Mouse (Mus musculus): ENCODE results near the gene Zfp866.

GRCm38 (mm10) chr8:69794901-69795300 is 3.9 kb upstream of the Zfp866 start:
- TF ChIP-seq MAFK (IDR thresholded peaks at IDR 0.05; ENCODE audit: insufficient read depth, low read depth, low read length) (no peak), HCFC1 (IDR thresholded peaks at IDR 0.05; ENCODE audit: borderline replicate concordance, insufficient read depth, low read length) (no peak)

Data from ES-E14 (cell line).